Mouse (Mus musculus): ENCODE measurements around the gene Serpinb6b. TPM values are rescaled to one million over a fixed set of nuclear protein-coding genes. Genes with fewer than 3 reads are reported as not detected.

Serpinb6b gene
- polyA plus RNA-seq, 1 experiment = 1.4 TPM

DNA sequence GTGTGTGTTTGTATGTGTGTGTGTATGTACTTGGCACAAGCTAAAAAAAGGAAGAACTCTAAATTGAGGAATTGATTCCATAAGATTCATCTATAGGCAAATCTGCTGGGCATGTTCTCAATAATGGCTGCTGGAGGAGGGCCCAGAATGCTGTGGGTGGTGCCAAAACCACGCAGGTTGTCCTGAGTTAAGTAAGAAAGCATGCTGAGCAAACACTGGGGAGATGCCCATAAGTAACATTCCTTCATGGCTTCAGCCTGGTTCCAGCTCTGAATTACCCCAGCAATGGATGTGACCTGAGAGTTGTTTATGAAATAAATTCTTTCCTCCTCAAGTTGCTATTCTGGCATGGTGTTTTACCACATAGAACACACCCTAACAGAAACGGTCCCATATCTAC, 48.3 kb downstream of the Serpinb6b start:
- DNase-seq (ENCODE audit: low read depth) = no peak
- no peak for TF ChIP-seq POLR2A (IDR thresholded peaks at IDR 0.05; ENCODE audit: borderline replicate concordance, extremely low read depth, insufficient read depth, insufficient read length, poor library complexity, severe bottlenecking)

DNA sequence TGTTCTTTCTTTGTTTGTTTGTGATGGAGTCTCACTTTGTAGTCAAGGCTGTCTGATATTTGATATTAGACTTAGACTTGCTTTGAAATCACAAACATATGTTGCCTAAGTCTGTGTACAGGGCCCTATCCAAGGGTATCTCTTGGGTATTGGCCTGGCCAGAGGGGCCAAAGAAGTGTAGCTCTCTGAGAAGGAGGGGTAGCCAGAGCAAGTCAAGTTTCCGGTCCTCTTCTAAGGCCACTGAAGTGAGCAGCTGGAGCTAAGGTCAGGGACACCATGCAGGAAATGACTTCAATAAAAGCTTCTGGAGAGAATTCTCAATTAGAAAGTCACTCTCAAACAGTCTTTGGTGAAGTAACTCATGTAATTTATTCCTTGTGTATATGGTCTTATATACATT, 57.4 kb downstream of the Serpinb6b start:
- no peak for TF ChIP-seq CTCF (IDR thresholded peaks at IDR 0.05; ENCODE audit: borderline replicate concordance, extremely low read depth, insufficient read depth, insufficient read length)
- no peak for TF ChIP-seq POLR2A (IDR thresholded peaks at IDR 0.05; ENCODE audit: borderline replicate concordance, extremely low read depth, insufficient read depth, insufficient read length, poor library complexity, severe bottlenecking)
- no peak for DNase-seq (ENCODE audit: low read depth)

DNA sequence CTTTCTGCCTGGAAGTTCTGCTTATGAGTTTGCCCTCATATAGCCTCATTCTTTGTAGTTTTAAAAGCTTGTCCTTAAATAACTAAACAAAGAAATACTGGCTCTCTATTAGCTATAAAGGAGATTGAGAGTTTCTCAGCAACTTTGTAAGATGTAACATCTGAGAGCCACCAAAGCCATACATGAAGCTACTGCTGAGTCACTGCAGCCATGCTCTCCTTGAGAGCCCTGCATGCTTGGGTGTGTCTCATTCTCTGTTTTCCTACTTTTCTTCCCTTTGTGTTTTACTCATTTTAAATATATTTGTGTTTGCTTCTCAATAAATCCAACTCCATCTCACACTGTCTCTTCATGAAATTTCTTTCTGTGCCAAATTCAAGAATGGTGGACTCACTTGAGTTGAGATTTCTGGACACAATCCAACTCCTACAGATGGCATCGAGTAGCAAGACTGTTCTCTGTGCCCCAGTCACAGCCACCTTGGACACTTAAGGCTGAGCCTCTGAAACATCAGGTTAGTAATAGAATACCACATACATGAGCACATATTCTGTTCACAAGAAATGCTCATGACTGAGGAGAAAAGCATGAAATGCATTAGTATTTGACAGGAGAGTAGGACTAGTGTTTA, 61.5 kb downstream of the Serpinb6b start:
- TF ChIP-seq CTCF (IDR thresholded peaks at IDR 0.05; ENCODE audit: borderline replicate concordance, extremely low read depth, insufficient read depth, insufficient read length) (no peak), POLR2A (IDR thresholded peaks at IDR 0.05; ENCODE audit: borderline replicate concordance, extremely low read depth, insufficient read depth, insufficient read length, poor library complexity, severe bottlenecking) (no peak)
- no peak for DNase-seq (ENCODE audit: low read depth)

DNA sequence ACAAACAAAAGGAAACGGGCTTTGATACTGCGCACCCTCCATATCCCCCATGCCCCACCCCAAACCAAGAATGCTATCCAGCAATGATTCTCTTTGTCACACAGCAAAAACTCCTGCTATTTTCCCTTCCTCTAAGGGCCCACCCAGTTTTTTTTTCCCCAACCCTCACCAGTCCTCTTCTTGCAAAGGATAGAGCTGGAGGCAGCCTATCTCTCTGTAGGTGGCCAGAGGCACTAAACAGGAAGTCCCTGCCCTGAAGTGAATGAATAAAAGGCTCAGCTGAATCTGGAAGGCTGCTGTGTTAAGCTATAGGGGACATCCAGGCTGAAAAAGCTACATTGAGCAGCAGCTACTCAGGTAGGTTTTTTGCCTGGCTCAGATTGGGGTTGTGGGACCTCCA, 62.2 kb downstream of the Serpinb6b start, which contains the start of gene Serpinb9b:
Gene Serpinb9b (plus strand): TSS at position 173 of the 400 bp plus-strand sequence.
- DNase-seq (ENCODE audit: low read depth) = no peak
- TF ChIP-seq CTCF (IDR thresholded peaks at IDR 0.05; ENCODE audit: borderline replicate concordance, extremely low read depth, insufficient read depth, insufficient read length) = no peak
- TF ChIP-seq POLR2A (IDR thresholded peaks at IDR 0.05; ENCODE audit: borderline replicate concordance, extremely low read depth, insufficient read depth, insufficient read length, poor library complexity, severe bottlenecking) = no peak

DNA sequence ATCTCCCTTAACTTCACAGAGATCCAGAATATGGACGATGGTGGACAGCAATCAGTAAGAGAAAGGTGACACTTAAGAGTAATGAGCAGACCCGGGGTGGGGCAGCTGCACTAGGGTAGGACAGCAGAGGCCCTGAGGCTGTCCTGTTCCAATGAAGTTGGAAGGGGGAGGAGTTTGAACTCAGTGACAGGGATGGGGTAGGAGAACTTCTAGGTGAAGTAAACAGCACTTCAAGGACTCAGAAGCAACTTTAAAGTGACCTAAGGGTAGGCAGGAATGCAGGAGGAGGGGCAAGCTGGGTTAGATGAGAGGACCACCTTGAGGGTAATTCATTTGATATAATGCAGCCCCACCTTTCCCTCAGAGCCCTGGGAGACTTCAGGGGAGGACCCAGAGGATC, 63.1 kb downstream of the Serpinb6b start:
- TF ChIP-seq POLR2A (IDR thresholded peaks at IDR 0.05; ENCODE audit: borderline replicate concordance, extremely low read depth, insufficient read depth, insufficient read length, poor library complexity, severe bottlenecking) (no peak), CTCF (IDR thresholded peaks at IDR 0.05; ENCODE audit: borderline replicate concordance, extremely low read depth, insufficient read depth, insufficient read length) (no peak)
- no peak for DNase-seq (ENCODE audit: low read depth)

DNA sequence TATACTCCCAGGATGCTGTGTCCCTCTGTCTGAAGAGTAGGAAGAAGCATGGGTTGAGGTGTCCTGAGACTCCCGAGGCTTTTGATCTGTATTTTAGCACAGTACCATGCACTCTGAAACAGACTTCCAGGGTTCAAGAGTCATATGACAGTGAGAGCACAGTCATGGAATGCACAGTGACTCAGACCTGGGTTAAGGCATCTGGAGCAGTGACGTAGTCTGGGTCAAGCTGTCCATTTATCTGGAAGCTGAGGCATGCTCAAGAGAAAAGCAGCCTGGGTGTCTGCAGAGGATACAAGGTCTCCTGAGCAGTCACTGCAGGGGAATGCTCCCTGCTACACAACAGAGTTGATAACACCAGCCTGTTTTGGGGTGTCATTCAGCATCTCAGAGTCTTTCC, 63.5 kb downstream of the Serpinb6b start:
- no peak for DNase-seq (ENCODE audit: low read depth)
- TF ChIP-seq CTCF (IDR thresholded peaks at IDR 0.05; ENCODE audit: borderline replicate concordance, extremely low read depth, insufficient read depth, insufficient read length) (no peak), POLR2A (IDR thresholded peaks at IDR 0.05; ENCODE audit: borderline replicate concordance, extremely low read depth, insufficient read depth, insufficient read length, poor library complexity, severe bottlenecking) (no peak)

Other genes with a start within 250 kb of the Serpinb6b start
- gene Mylk4, start 181.3 kb upstream of the Serpinb6b start, polyA plus RNA-seq (2012; rRNA removed) = 0.24 and 0.29 TPM in 2 replicates
- gene Wrnip1, start 163.2 kb upstream of the Serpinb6b start, polyA plus RNA-seq (2012; rRNA removed) = 59.3 and 63.1 TPM in 2 replicates
- gene D930007J09Rik, start 162.4 kb upstream of the Serpinb6b start, polyA plus RNA-seq (2012; rRNA removed) = 0.50 and 0.70 TPM in 2 replicates
- gene Serpinb1a, start 114.0 kb upstream of the Serpinb6b start, polyA plus RNA-seq (2012; rRNA removed) = 0.85 and 1.4 TPM in 2 replicates
- gene Serpinb1c, start 67.0 kb upstream of the Serpinb6b start, polyA plus RNA-seq (2012; rRNA removed) = not detected in 2 replicates
- gene Serpinb9, start 38.0 kb downstream of the Serpinb6b start, polyA plus RNA-seq (2012; rRNA removed) = 0.62 and 0.89 TPM in 2 replicates
- 0.14 and 0.15 TPM in 2 replicates for gene Serpinb9b, start 62.2 kb downstream of the Serpinb6b start, polyA plus RNA-seq (2012; rRNA removed)
- 0.98 and 3.3 TPM in 2 replicates for gene Serpinb1b, start 113.4 kb downstream of the Serpinb6b start, polyA plus RNA-seq (2012; rRNA removed)
- gene Serpinb9c, start 194.5 kb downstream of the Serpinb6b start, polyA plus RNA-seq (2012; rRNA removed) = not detected in 2 replicates
- not detected in 2 replicates for gene Serpinb9d, start 227.8 kb downstream of the Serpinb6b start, polyA plus RNA-seq (2012; rRNA removed)

Measured in brain, embryonic 14.5 days (tissue).